Mouse (Mus musculus): ENCODE data around the gene Socs5.
A peak's percentile ranks its signal among the peaks of the same experiment; 100 is the strongest.

Gene Socs5

GRCm38 (mm10) chr17:87164312-87164922 lies 56.9 kb downstream of the Socs5 start:
- no peak for DNase-seq (ENCODE audit: extremely low read depth, low read depth)

DNA sequence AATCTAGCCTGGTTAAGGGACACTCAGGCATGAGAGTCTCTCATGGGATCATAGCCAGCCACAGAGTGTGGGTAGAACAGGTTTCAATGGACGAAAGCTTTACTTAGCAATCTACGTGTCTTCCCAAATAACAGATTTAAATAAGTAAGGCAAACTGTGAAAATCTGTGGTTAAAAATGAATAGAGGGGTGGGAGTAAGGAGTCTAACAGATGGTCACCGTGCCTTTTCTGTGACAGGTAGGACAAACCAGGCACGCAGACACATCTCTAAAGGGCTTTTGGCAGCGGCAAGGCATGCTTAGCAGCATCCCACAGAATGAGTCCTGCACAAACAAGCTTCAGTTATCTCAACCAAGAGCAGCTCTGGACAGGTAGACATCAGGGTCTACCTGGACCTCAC lies 59.9 kb downstream of the Socs5 start:
- no peak for DNase-seq (ENCODE audit: extremely low read depth, low read depth)

- no peak for DNase-seq (ENCODE audit: extremely low read depth, low read depth)
Measured at GRCm38 (mm10) chr17:87169076-87169475, 61.6 kb downstream of the Socs5 start.

- DNase-seq (ENCODE audit: extremely low read depth, low read depth) = no peak
Measured at GRCm38 (mm10) chr17:87170364-87170763, 62.9 kb downstream of the Socs5 start.

DNA sequence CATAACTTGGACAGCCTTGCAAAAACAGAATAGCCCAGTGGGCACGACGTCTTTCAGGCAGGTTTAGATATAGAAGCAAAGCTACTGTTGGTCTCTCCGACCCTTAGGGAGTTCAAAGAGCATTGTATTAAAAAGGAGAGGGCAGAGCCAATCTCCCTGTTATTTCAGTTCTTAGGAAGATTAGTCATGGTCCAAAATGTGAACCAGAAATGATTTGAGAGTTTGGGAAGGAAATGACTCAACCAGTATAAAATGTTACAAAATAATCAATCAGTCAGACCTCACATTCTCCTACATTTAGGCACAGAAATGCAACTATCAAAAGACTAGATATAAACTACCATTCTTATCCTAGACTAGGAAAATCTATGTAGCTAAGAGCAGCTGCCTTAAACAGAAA lies 64.6 kb downstream of the Socs5 start:
- no peak for DNase-seq (ENCODE audit: extremely low read depth, low read depth)

GRCm38 (mm10) chr17:87173966-87174365 lies 66.5 kb downstream of the Socs5 start:
- DNase-seq (ENCODE audit: extremely low read depth, low read depth) = no peak

- no peak for DNase-seq (ENCODE audit: extremely low read depth, low read depth)
Measured at GRCm38 (mm10) chr17:87174651-87175331, 67.3 kb downstream of the Socs5 start.

- DNase-seq (ENCODE audit: extremely low read depth, low read depth) = no peak
Measured at GRCm38 (mm10) chr17:87176066-87177012, 68.9 kb downstream of the Socs5 start.

- no peak for DNase-seq (ENCODE audit: extremely low read depth, low read depth)
Measured at GRCm38 (mm10) chr17:87178596-87179590, 71.4 kb downstream of the Socs5 start.

DNA sequence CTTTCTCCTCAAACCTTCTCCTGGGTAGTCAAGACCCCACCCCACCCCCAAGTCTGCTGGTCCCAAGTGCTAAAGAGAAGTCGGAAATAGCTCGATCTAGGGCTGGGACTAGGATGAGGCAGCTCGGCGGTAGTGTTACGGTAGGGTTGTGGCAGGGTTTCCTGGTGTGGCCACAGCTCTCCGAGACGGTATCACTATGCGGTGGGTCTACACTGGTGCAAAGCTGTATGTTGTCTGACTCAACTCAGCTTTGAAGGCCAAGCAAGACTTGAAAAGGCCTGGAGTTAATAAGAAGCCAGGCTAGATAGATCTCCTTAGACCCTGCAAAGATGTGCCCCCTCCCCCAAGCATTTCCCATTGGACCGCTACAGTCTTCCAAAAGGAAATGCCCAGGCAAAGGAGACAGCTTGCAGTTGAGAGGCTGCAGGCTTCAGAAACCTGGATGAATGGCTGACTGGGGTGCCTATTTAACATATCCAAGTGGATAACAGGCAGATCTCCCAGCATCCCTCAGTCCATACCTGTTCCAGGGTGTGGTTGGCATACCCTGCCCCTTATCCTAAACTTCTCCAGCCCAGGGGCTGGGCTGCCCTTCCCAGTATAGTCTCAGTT lies 72.6 kb downstream of the Socs5 start:
- no peak for DNase-seq (ENCODE audit: extremely low read depth, low read depth)

DNA sequence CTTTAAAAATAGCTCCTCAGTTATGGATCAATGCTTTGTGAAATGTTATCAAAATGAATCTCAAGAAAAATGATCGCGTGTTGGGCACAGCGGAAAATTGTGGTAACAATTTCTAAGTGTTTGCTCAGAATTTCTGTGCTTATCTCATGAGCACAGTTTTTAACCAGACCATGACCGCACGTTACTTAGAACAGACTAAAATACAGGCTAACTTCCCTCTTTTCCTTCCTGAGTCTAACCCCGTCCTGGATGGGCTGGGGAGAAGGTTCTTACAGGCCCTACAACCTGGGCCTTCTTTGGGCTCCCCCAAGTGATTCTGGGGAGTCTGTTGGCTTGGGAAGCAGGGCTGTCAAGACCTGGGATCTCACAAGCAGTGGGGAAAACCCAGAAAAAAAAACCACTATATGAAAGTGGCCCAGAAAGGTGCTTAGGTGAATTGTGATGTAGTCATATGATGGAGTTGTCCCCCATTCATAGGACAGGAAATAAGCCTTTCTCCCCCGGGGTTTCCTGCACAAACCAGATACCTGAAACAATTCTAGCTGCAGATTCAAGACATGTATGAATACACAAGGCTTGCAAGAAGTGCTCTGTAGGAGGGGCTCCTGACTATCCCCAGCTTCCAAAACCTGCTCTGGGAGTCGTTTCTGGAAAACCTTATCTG lies 74.3 kb downstream of the Socs5 start:
- peak; percentile 83 for DNase-seq (ENCODE audit: extremely low read depth, low read depth)

DNA sequence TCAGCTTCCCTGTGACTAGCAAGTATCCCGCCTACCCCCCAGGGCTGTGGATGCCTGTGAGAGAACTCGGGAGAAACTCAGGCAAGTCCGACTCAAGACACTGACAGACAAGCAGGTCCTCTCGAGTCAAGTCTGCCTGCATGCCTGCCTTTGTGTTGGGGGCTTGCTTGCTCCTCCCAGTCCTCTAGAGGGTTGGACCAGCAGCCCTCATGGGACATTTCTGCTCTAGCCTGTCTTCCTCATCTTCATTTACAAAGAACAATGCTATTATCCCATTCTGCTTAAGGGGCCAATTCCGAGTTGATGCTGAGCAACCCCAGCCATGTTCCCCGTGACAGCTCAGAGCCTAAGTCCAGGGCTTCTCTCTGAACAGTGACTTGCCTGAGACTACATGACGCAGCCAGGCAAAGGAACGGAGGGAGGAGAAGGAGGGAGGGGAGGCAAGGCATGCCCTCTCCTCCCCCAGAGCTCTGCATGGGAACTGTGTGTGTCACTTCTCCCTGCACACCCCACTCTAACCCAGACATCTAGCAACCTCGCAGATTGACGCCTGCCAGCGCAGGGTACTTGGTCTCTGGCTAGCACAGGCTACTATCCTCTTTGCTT lies 78.1 kb downstream of the Socs5 start:
- no peak for DNase-seq (ENCODE audit: extremely low read depth, low read depth)

- DNase-seq (ENCODE audit: extremely low read depth, low read depth) = no peak
Measured at GRCm38 (mm10) chr17:87187005-87187404, 79.5 kb downstream of the Socs5 start.

Measured in MEL-GATA-1-ER (cell line).